In the genomic region with DNA sequence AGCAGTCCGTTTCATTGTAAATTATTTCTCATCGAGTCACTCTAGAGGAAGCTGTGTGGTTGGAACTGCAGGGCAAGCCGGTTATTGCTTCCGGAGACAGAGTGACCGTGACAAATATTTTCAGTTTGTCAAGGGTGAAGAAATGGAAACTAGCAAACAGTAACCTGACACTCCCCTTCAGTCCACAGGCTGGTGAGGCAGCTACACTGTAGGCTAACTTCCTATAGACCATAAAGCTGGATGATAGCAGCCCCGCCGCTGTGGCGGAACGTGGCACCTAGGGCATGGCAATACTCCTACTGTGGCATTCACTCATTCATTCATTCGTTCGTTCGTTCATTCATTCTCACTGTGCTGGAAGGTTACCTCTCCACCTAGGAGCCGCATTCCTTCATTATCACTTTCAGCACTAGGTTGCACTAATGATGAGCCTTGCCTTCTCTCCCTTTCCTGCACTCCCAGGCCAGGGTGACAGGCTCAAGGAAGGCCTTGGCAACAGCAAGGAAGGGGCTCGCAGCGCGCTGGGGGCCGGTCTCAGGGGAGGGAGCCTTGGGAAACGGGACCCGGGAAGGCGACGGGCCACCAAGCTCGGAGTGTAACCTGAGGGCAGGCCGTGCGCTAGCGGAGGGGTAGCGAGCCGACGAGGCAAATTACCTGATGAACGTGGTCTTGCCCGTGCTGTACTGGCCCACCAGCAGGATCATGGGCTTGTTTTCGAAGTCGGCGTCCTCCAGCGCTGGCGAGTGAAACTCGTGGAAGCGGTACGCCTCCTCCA, we compare ENCODE assay signal across 8 mouse cellular contexts. TPM values are rescaled to one million over a fixed set of nuclear protein-coding genes. Genes with fewer than 3 reads are reported as not detected.
DNase-seq lines count a peak whose midpoint lies in the region; ATAC-seq and TF ChIP-seq lines count a peak whose summit lies in the region.

No protein-coding gene starts in this region.

- peaks cover 5% of the 10 kb centered on the region for H3K27me3 ChIP-seq in limb, embryonic 13.5 days
- H3K27me3 ChIP-seq in midbrain, embryonic 16.5 days (ENCODE audit: control insufficient read depth, insufficient read depth, low read depth, low read length), result no peaks in the 10 kb centered on the region

- H3K4me2 ChIP-seq in limb, embryonic 13.5 days (replicated peaks), result peak overlapping the region; percentile 100
- peak overlapping the region; percentile 99 for H3K4me2 ChIP-seq in midbrain, embryonic 16.5 days (ENCODE audit: low read length)

- peak overlapping the region; percentile 75 for H3K9ac ChIP-seq in limb, embryonic 13.5 days
- peak overlapping the region; percentile 68 for H3K9ac ChIP-seq in midbrain, embryonic 16.5 days (ENCODE audit: low read depth, low read length)

- H3K36me3 ChIP-seq in limb, embryonic 13.5 days, result no peaks in the 10 kb centered on the region
- H3K36me3 ChIP-seq in midbrain, embryonic 16.5 days (ENCODE audit: control insufficient read depth, insufficient read depth, low read length), result no peaks in the 10 kb centered on the region

- under 1% methylated on average over 38 of the region's 38 CpGs for WGBS in lung, adult 2 months
- WGBS in limb, embryonic 13.5 days, result 2% methylated on average over 38 of the region's 38 CpGs
- 5% methylated on average over 38 of the region's 38 CpGs for WGBS in midbrain, embryonic 16.5 days

- DNase-seq in lung, adult 2 months, result no peak
- DNase-seq in lung, postnatal 10 days, result no peak
- peak; percentile 43 for DNase-seq in forelimb bud, embryonic 11.5 days (ENCODE audit: low read depth, low spot score)
- no peak for DNase-seq in ovary, postnatal 36 days (ENCODE audit: low spot score)
- DNase-seq in gastrocnemius, postnatal 36 days, result no peak

- peak; percentile 5 for ATAC-seq in activated CD4-positive, CD25-positive, alpha-beta regulatory T cell, adult 4 months
- no peak for ATAC-seq in limb, embryonic 13.5 days (ENCODE audit: low FRiP score, low read depth)
- ATAC-seq in midbrain, embryonic 16.5 days, result peak; percentile 43

- H3K9me3 ChIP-seq in limb, embryonic 13.5 days, result peaks cover 3% of the 10 kb centered on the region; the same call in 1 of the 2 replicates
- no peaks in the 10 kb centered on the region for H3K9me3 ChIP-seq in midbrain, embryonic 16.5 days (replicated peaks; ENCODE audit: control insufficient read depth, low read length, poor library complexity, severe bottlenecking)

- peaks cover 2% of the 10 kb centered on the region for H3K4me1 ChIP-seq in lung, adult 2 months (ENCODE audit: control insufficient read depth, insufficient read depth, low read length)
- H3K4me1 ChIP-seq in limb, embryonic 13.5 days, result peaks cover 6% of the 10 kb centered on the region
- H3K4me1 ChIP-seq in midbrain, embryonic 16.5 days (ENCODE audit: control insufficient read depth, insufficient read depth, low read length), result peaks cover 8% of the 10 kb centered on the region; the same call in 1 of the 2 replicates

- TF ChIP-seq POLR2A in lung, adult 2 months (IDR thresholded peaks at IDR 0.05; ENCODE audit: borderline replicate concordance, extremely low read depth, low read depth, low read length), result peak; percentile 16; the same call in 1 of the 2 replicates

- H3K27ac ChIP-seq in limb, embryonic 13.5 days, result no peak overlapping the region
- H3K27ac ChIP-seq in midbrain, embryonic 16.5 days (ENCODE audit: low read length), result no peak overlapping the region

- peak overlapping the region; percentile 89 for H3K4me3 ChIP-seq in lung, adult 2 months (replicated peaks; ENCODE audit: extremely low read depth, low read depth, low read length)
- peak overlapping the region; percentile 67 for H3K4me3 ChIP-seq in limb, embryonic 13.5 days
- peak overlapping the region; percentile 79 for H3K4me3 ChIP-seq in midbrain, embryonic 16.5 days (ENCODE audit: low read depth, low read length)

- intact Hi-C loops in gastrocnemius, postnatal 36 days (cut with DNase I), result no loop called here

- TF ChIP-seq CTCF in lung, adult 2 months (IDR thresholded peaks at IDR 0.05; ENCODE audit: insufficient read depth, low read length), result no peak

RNA-seq across cellular contexts. Expression of gene Ehd4, which starts 0.6 kb away (rescaled TPM):
- polyA plus RNA-seq in lung, adult 2 months (2012; rRNA removed), result 236 and 247 TPM in 2 replicates
- polyA plus RNA-seq in activated CD4-positive, CD25-positive, alpha-beta regulatory T cell, adult 4 months (2017; shearing (Covaris generic)), result 1 to 10 TPM; 7.2 to 9.1 TPM
- polyA plus RNA-seq in limb, embryonic 13.5 days (2015; fragmentation: Nextera tagmentation; extraction: Ambion mirVana), result 40.4 and 47.4 TPM in 2 replicates
- 11.5 and 12.0 TPM in 2 replicates for polyA plus RNA-seq in midbrain, embryonic 16.5 days (2015; fragmentation: Nextera tagmentation; extraction: Ambion mirVana)
- 10 to 100 TPM; 35.9 to 40.7 TPM for total RNA-seq in gastrocnemius, postnatal 36 days (2021)
